Mouse (Mus musculus): ENCODE results near the gene Tsks. TPM values are rescaled to one million over a fixed set of nuclear protein-coding genes. Genes with fewer than 3 reads are reported as not detected.

Tsks gene
- polyA plus RNA-seq, 1 experiment from 2014 or later: 0.10 TPM

GRCm38 (mm10) chr7:44954091-44954885, 11.3 kb downstream of the Tsks start:
- no peak overlapping the region for H3K27ac ChIP-seq (ENCODE audit: low read depth, low read length)
- no peak for ATAC-seq (replicated peaks; ENCODE audit: low FRiP score)
- no peaks in the 10 kb centered on the region for H3K36me3 ChIP-seq (ENCODE audit: control insufficient read depth, insufficient read depth, low read length)
- H3K4me2 ChIP-seq: no peak overlapping the region
- no peaks in the 10 kb centered on the region for H3K9me3 ChIP-seq (ENCODE audit: control insufficient read depth, low read length)
- H3K9ac ChIP-seq (ENCODE audit: low read depth, low read length): no peak overlapping the region
- DNase-seq (ENCODE audit: low spot score): no peak
- peaks cover 13% of the 10 kb centered on the region for H3K4me1 ChIP-seq (replicated peaks; ENCODE audit: control insufficient read depth, insufficient read depth, low read length)
- WGBS: 85% methylated on average over 12 of the region's 12 CpGs
- peaks cover 25% of the 10 kb centered on the region for H3K27me3 ChIP-seq (replicated peaks; ENCODE audit: control insufficient read depth, insufficient read depth, low read length)
- no peak overlapping the region for H3K4me3 ChIP-seq (ENCODE audit: low read depth, low read length)

- DNase-seq (ENCODE audit: low spot score): no peak
- WGBS: 46% methylated on average over 5 of the region's 5 CpGs
Measured at GRCm38 (mm10) chr7:44955628-44956027, 12.6 kb downstream of the Tsks start.

GRCm38 (mm10) chr7:44956266-44956665, 13.3 kb downstream of the Tsks start:
- Histone ChIP-seq H3K27ac (ENCODE audit: low read depth, low read length) (no peak overlapping the region), H3K27me3 (replicated peaks; ENCODE audit: control insufficient read depth, insufficient read depth, low read length) (peaks cover 6% of the 10 kb centered on the region), H3K36me3 (ENCODE audit: control insufficient read depth, insufficient read depth, low read length) (no peaks in the 10 kb centered on the region), H3K4me1 (replicated peaks; ENCODE audit: control insufficient read depth, insufficient read depth, low read length) (peaks cover 13% of the 10 kb centered on the region), H3K4me2 (no peak overlapping the region), H3K9me3 (ENCODE audit: control insufficient read depth, low read length) (no peaks in the 10 kb centered on the region), H3K9ac (ENCODE audit: low read depth, low read length) (no peak overlapping the region), H3K4me3 (ENCODE audit: low read depth, low read length) (no peak overlapping the region)
- no peak for ATAC-seq (replicated peaks; ENCODE audit: low FRiP score)
- 65% methylated on average over 6 of the region's 6 CpGs for WGBS
- no peak for DNase-seq (ENCODE audit: low spot score)

More at GRCm38 (mm10) chr7:44955628-44956027, 12.6 kb downstream of the Tsks start:
- Histone ChIP-seq H3K9ac (ENCODE audit: low read depth, low read length) (no peak overlapping the region), H3K4me1 (replicated peaks; ENCODE audit: control insufficient read depth, insufficient read depth, low read length) (peaks cover 13% of the 10 kb centered on the region), H3K27ac (ENCODE audit: low read depth, low read length) (no peak overlapping the region), H3K9me3 (ENCODE audit: control insufficient read depth, low read length) (no peaks in the 10 kb centered on the region), H3K4me2 (no peak overlapping the region), H3K4me3 (ENCODE audit: low read depth, low read length) (no peak overlapping the region), H3K27me3 (replicated peaks; ENCODE audit: control insufficient read depth, insufficient read depth, low read length) (peaks cover 13% of the 10 kb centered on the region), H3K36me3 (ENCODE audit: control insufficient read depth, insufficient read depth, low read length) (no peaks in the 10 kb centered on the region)
- no peak for ATAC-seq (replicated peaks; ENCODE audit: low FRiP score)

- WGBS: 82% methylated on average over 20 of the region's 20 CpGs
- Histone ChIP-seq H3K9me3 (ENCODE audit: control insufficient read depth, low read length) (no peaks in the 10 kb centered on the region), H3K36me3 (ENCODE audit: control insufficient read depth, insufficient read depth, low read length) (no peaks in the 10 kb centered on the region), H3K4me2 (no peak overlapping the region), H3K27ac (ENCODE audit: low read depth, low read length) (no peak overlapping the region), H3K27me3 (replicated peaks; ENCODE audit: control insufficient read depth, insufficient read depth, low read length) (no peaks in the 10 kb centered on the region), H3K4me1 (replicated peaks; ENCODE audit: control insufficient read depth, insufficient read depth, low read length) (peaks cover 6% of the 10 kb centered on the region), H3K9ac (ENCODE audit: low read depth, low read length) (no peak overlapping the region), H3K4me3 (ENCODE audit: low read depth, low read length) (no peak overlapping the region)
- ATAC-seq (replicated peaks; ENCODE audit: low FRiP score) (no peak), DNase-seq (ENCODE audit: low spot score) (no peak)
Measured at GRCm38 (mm10) chr7:44957183-44957835, 14.3 kb downstream of the Tsks start.

- Histone ChIP-seq H3K4me2 (no peak overlapping the region), H3K4me1 (replicated peaks; ENCODE audit: control insufficient read depth, insufficient read depth, low read length) (peaks cover 6% of the 10 kb centered on the region; the same call in 1 of the 2 replicates), H3K27ac (ENCODE audit: low read depth, low read length) (no peak overlapping the region), H3K9me3 (ENCODE audit: control insufficient read depth, low read length) (no peaks in the 10 kb centered on the region), H3K9ac (ENCODE audit: low read depth, low read length) (no peak overlapping the region), H3K4me3 (ENCODE audit: low read depth, low read length) (no peak overlapping the region), H3K36me3 (ENCODE audit: control insufficient read depth, insufficient read depth, low read length) (no peaks in the 10 kb centered on the region), H3K27me3 (replicated peaks; ENCODE audit: control insufficient read depth, insufficient read depth, low read length) (no peaks in the 10 kb centered on the region)
- DNase-seq (ENCODE audit: low spot score) (no peak), ATAC-seq (replicated peaks; ENCODE audit: low FRiP score) (no peak)
- WGBS: 39% methylated on average over 7 of the region's 7 CpGs
Measured at GRCm38 (mm10) chr7:44958208-44958607, 15.2 kb downstream of the Tsks start.

GRCm38 (mm10) chr7:44959281-44959680, 16.3 kb downstream of the Tsks start:
- Histone ChIP-seq H3K4me2 (no peak overlapping the region), H3K27me3 (replicated peaks; ENCODE audit: control insufficient read depth, insufficient read depth, low read length) (no peaks in the 10 kb centered on the region), H3K27ac (ENCODE audit: low read depth, low read length) (no peak overlapping the region), H3K9me3 (ENCODE audit: control insufficient read depth, low read length) (no peaks in the 10 kb centered on the region), H3K4me3 (ENCODE audit: low read depth, low read length) (no peak overlapping the region), H3K36me3 (ENCODE audit: control insufficient read depth, insufficient read depth, low read length) (no peaks in the 10 kb centered on the region; the same call in 1 of the 2 replicates), H3K9ac (ENCODE audit: low read depth, low read length) (no peak overlapping the region), H3K4me1 (replicated peaks; ENCODE audit: control insufficient read depth, insufficient read depth, low read length) (peaks cover 6% of the 10 kb centered on the region; the same call in 1 of the 2 replicates)
- DNase-seq (ENCODE audit: low spot score) (no peak), ATAC-seq (replicated peaks; ENCODE audit: low FRiP score) (no peak)
- WGBS: 64% methylated on average over 8 of the region's 8 CpGs

GRCm38 (mm10) chr7:44959874-44960511, 17.0 kb downstream of the Tsks start:
- 75% methylated on average over 10 of the region's 10 CpGs for WGBS
- H3K27ac ChIP-seq (ENCODE audit: low read depth, low read length): no peak overlapping the region
- DNase-seq (ENCODE audit: low spot score): no peak
- no peaks in the 10 kb centered on the region for H3K27me3 ChIP-seq (replicated peaks; ENCODE audit: control insufficient read depth, insufficient read depth, low read length)
- H3K36me3 ChIP-seq (ENCODE audit: control insufficient read depth, insufficient read depth, low read length): no peaks in the 10 kb centered on the region; the same call in 1 of the 2 replicates
- H3K4me2 ChIP-seq: no peak overlapping the region
- peaks cover 6% of the 10 kb centered on the region; the same call in 1 of the 2 replicates for H3K4me1 ChIP-seq (replicated peaks; ENCODE audit: control insufficient read depth, insufficient read depth, low read length)
- H3K9ac ChIP-seq (ENCODE audit: low read depth, low read length): no peak overlapping the region
- no peak for ATAC-seq (replicated peaks; ENCODE audit: low FRiP score)
- H3K4me3 ChIP-seq (ENCODE audit: low read depth, low read length): no peak overlapping the region
- no peaks in the 10 kb centered on the region for H3K9me3 ChIP-seq (ENCODE audit: control insufficient read depth, low read length)

GRCm38 (mm10) chr7:44960512-44960910, 17.5 kb downstream of the Tsks start:
- no peak for ATAC-seq (replicated peaks; ENCODE audit: low FRiP score)

More at GRCm38 (mm10) chr7:44960512-44960910, 17.5 kb downstream of the Tsks start:
- H3K36me3 ChIP-seq (ENCODE audit: control insufficient read depth, insufficient read depth, low read length): no peaks in the 10 kb centered on the region; the same call in 1 of the 2 replicates
- H3K9ac ChIP-seq (ENCODE audit: low read depth, low read length): no peak overlapping the region
- H3K27ac ChIP-seq (ENCODE audit: low read depth, low read length): no peak overlapping the region
- no peak overlapping the region for H3K4me2 ChIP-seq
- 78% methylated on average over 13 of the region's 13 CpGs for whole genome bisulfite sequencing
- peaks cover 6% of the 10 kb centered on the region; the same call in 1 of the 2 replicates for H3K4me1 ChIP-seq (replicated peaks; ENCODE audit: control insufficient read depth, insufficient read depth, low read length)
- H3K9me3 ChIP-seq (ENCODE audit: control insufficient read depth, low read length): no peaks in the 10 kb centered on the region
- H3K27me3 ChIP-seq (replicated peaks; ENCODE audit: control insufficient read depth, insufficient read depth, low read length): no peaks in the 10 kb centered on the region
- DNase-seq (ENCODE audit: low spot score): no peak
- H3K4me3 ChIP-seq (ENCODE audit: low read depth, low read length): no peak overlapping the region

All from liver, embryonic 11.5 days (tissue).